Mouse (Mus musculus) erythroblast, embryonic 14.5 days (primary cell): ENCODE data around the gene Tpgs1. TPM values are rescaled to one million over a fixed set of nuclear protein-coding genes. Genes with fewer than 3 reads are reported as not detected.

Experiments
- H3K27me3 ChIP-seq: 2 replicates; pipeline ENCODE4 v1.6.1; 2012; ENCODE audit warnings: inconsistent platforms; ENCODE audit not compliant: control insufficient read depth
- H3K36me3 ChIP-seq: 2 replicates; pipeline ENCODE4 v1.6.1; 2012; ENCODE audit warnings: mild to moderate bottlenecking, inconsistent platforms; ENCODE audit not compliant: control insufficient read depth
- H3K4me1 ChIP-seq: 2 replicates; pipeline ENCODE4 v1.6.1; 2012; ENCODE audit warnings: inconsistent platforms; ENCODE audit not compliant: control insufficient read depth
- H3K4me3 ChIP-seq: replicated peaks from 2 replicates; pipeline ENCODE3; 2012; ENCODE audit warnings: moderate library complexity, mild to moderate bottlenecking, inconsistent platforms
- H3K9me3 ChIP-seq: 2 replicates; pipeline ENCODE4 v1.6.1; 2012; ENCODE audit warnings: low read length, inconsistent platforms, mixed read lengths; ENCODE audit not compliant: control insufficient read depth
- GATA1 ChIP-seq: IDR thresholded peaks from 2 replicates; pipeline ENCODE4 v1.6.1; 2012; ENCODE audit warnings: low read length, inconsistent platforms, mixed read lengths
- TAL1 ChIP-seq: IDR thresholded peaks from 3 replicates; pipeline ENCODE4 v1.6.1; 2012; ENCODE audit warnings: low read length, inconsistent platforms, mixed read lengths
- polyA plus RNA-seq: library from polyadenylated mRNA; stranded (reverse); fragments of >175 nt; gene quantifications from 2 replicates; pipeline ENCODE4 v1.2.3, GENCODE M21; 2012

Tpgs1 gene
- polyA plus RNA-seq: 15.5 and 17.8 TPM in 2 replicates

DNA sequence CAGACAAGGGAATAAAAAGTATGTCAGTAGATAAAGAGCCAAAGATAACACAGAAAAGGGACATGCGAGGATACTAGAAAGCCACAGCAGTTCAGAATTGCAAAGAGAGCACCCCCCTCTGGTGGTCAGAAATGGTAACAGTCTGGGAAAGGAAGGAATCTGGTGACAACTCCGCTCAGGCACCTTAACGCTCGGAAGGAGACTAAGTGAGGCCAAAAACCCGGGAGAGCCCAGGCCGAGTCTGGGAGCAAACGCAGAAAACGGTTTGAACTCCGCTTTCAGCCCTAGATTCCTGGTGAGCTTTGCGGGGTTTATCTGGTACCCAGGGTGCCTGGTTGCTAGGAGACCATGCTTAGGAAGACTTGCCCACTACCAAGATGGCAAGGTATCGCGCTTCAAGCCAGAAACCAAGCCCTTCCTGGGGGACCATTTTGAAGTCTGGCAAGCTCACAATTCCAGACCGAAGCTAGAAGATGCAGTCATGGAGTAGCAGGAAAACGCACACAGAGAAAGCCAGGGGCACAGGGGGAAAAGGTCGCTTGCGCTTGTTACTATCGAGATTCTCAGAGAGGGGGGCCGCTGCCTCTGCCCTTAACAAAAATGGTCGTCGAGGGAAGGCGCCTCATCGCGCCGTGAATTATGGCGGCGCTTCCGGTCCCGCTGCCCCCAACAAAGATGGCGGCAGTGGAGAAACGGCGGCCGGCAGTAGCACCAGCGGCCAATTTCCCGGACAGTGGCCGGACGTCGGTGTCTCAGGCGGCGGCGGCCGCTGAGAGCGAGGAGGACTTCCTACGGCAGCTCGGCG lies at the start of gene Tpgs1:
TSS of gene Tpgs1 (plus strand) at position 599 of the 805 bp plus-strand sequence.
- peaks cover 6% of the 10 kb centered on the region for H3K27me3 ChIP-seq
- no peaks in the 10 kb centered on the region for H3K9me3 ChIP-seq
- peak within 1 kb of the TSS; percentile 88 for H3K4me3 ChIP-seq
- TF ChIP-seq TAL1 (no peak), GATA1 (0 out of 2 replicates have a peak, but pooled peaks have one; percentile 15)
- H3K36me3 ChIP-seq: peaks cover 14% of the 10 kb centered on the region
- peaks cover 38% of the 10 kb centered on the region for H3K4me1 ChIP-seq

DNA sequence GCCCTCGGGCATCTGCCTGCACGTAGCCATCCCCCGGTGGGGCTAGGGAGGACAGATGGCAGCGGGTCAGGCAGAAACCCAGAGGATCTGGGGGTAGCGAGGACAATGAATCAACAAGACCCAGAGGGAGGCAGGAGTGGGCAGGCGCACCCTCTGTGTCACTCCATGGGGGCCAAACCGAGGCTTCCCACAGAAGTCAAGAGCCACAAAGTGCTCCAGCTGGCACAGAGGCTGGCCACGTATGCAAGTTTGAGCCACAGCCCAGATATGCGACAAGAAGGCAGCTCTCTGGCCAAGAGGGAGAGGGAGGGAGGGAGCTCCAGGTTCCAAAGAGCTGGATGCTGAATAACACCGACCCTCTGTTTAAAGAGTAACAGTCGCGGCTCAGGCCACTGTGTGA lies 45.2 kb upstream of the Tpgs1 start:
- no peaks in the 10 kb centered on the region for H3K27me3 ChIP-seq
- no peaks in the 10 kb centered on the region for H3K9me3 ChIP-seq
- no peak overlapping the region for H3K4me3 ChIP-seq
- TF ChIP-seq GATA1: no peak
- no peak for TF ChIP-seq TAL1
- no peaks in the 10 kb centered on the region for H3K36me3 ChIP-seq
- H3K4me1 ChIP-seq: no peaks in the 10 kb centered on the region

DNA sequence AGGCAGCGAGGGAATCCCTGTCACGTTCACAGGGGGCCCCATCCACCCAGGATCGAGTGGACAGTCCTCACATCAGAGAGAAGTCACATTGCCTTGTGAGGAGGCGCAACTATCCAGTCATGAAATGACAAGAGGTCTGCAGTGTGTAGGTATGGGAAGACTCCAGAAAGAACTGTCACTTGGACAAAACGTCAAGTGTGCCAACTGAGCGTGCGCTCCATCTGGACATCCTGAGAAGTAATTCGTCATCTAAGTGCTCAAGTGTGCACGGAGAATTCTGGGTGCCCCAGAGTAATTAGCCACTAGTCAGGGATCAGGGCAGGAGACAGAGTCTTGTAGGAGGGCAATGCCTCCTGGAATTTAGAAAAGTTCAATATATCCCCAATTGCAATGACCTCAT lies 43.8 kb upstream of the Tpgs1 start:
- H3K4me3 ChIP-seq: no peak overlapping the region
- no peaks in the 10 kb centered on the region for H3K4me1 ChIP-seq
- TF ChIP-seq TAL1: no peak
- no peak for TF ChIP-seq GATA1
- H3K27me3 ChIP-seq: no peaks in the 10 kb centered on the region
- H3K9me3 ChIP-seq: no peaks in the 10 kb centered on the region
- no peaks in the 10 kb centered on the region for H3K36me3 ChIP-seq

DNA sequence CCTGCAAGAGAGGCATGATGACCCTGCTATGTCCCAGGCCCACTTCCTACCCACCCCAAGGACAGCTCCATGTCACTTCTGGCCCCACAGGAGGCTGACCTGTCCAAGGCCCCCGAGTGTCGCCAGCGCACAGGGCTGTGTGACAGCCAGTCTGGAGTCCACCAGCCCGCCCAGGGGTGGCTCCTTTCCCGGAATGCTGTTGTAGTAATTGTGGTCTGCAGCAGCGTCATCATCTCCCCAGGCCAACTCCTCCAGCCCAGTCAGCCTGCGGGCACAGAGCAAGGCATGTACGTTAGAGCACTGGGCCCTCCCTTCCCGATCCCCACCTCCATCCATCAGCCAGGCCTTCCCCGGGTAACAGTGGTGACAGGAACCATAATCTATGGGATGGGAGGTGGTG lies 43.0 kb upstream of the Tpgs1 start:
- no peaks in the 10 kb centered on the region for H3K4me1 ChIP-seq
- no peaks in the 10 kb centered on the region for H3K36me3 ChIP-seq
- no peaks in the 10 kb centered on the region for H3K9me3 ChIP-seq
- TF ChIP-seq TAL1 (no peak), GATA1 (no peak)
- no peaks in the 10 kb centered on the region for H3K27me3 ChIP-seq
- H3K4me3 ChIP-seq: no peak overlapping the region

GRCm38 (mm10) chr10:79628377-79628776 lies 40.8 kb upstream of the Tpgs1 start:
- Histone ChIP-seq H3K36me3 (no peaks in the 10 kb centered on the region), H3K27me3 (no peaks in the 10 kb centered on the region), H3K9me3 (no peaks in the 10 kb centered on the region), H3K4me3 (no peak overlapping the region), H3K4me1 (no peaks in the 10 kb centered on the region)
- TF ChIP-seq GATA1 (no peak), TAL1 (no peak)

GRCm38 (mm10) chr10:79631432-79631831 lies 37.7 kb upstream of the Tpgs1 start:
- H3K9me3 ChIP-seq: no peaks in the 10 kb centered on the region
- no peaks in the 10 kb centered on the region for H3K4me1 ChIP-seq
- peaks cover 5% of the 10 kb centered on the region for H3K27me3 ChIP-seq
- TF ChIP-seq TAL1 (no peak), GATA1 (no peak)
- H3K36me3 ChIP-seq: no peaks in the 10 kb centered on the region
- no peak overlapping the region for H3K4me3 ChIP-seq

DNA sequence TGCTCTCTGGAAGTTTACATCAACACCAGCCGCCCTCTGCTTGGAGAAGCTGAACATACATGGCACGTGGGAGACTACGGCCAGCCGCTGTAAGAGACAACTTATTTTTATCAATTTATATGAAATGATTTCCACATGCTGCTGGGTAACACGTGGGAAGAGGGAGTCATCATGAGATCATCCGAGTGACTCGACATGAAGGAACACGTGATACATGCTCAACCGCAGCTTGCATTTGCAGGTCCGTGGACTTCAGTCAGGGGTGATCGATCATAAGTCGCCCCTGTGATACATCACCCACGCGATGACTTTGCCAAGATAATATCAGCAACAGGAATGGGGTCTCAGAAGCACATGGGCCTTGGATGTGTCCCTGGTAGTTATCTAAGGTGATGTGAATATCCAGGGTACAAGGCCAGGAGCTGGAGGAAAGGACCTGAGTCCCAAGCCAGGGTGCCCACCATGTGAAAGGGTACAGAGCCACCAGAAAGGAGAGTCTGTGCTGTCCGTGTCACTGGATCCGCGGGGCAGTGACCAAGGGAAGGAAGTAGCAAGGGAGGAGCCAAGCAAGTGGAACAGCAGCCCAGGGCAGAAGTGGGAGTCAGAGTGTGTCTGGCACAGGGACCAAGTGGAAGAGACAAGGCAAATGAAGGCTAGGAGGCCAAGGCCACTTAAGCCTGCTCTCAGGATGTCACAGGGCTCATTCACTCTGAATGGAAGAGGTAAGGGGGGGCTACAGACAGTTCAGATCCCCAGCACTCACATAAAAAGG lies 36.0 kb upstream of the Tpgs1 start:
- Histone ChIP-seq H3K27me3 (peaks cover 22% of the 10 kb centered on the region), H3K4me1 (no peaks in the 10 kb centered on the region), H3K4me3 (no peak overlapping the region), H3K9me3 (no peaks in the 10 kb centered on the region), H3K36me3 (no peaks in the 10 kb centered on the region)
- TF ChIP-seq GATA1 (no peak), TAL1 (no peak)

- TF ChIP-seq GATA1: no peak
- TF ChIP-seq TAL1: no peak
- no peaks in the 10 kb centered on the region for H3K9me3 ChIP-seq
- peaks cover 43% of the 10 kb centered on the region for H3K27me3 ChIP-seq
- H3K36me3 ChIP-seq: no peaks in the 10 kb centered on the region
- no peak overlapping the region for H3K4me3 ChIP-seq
- H3K4me1 ChIP-seq: no peaks in the 10 kb centered on the region
Measured at GRCm38 (mm10) chr10:79636287-79636686, 32.9 kb upstream of the Tpgs1 start.

DNA sequence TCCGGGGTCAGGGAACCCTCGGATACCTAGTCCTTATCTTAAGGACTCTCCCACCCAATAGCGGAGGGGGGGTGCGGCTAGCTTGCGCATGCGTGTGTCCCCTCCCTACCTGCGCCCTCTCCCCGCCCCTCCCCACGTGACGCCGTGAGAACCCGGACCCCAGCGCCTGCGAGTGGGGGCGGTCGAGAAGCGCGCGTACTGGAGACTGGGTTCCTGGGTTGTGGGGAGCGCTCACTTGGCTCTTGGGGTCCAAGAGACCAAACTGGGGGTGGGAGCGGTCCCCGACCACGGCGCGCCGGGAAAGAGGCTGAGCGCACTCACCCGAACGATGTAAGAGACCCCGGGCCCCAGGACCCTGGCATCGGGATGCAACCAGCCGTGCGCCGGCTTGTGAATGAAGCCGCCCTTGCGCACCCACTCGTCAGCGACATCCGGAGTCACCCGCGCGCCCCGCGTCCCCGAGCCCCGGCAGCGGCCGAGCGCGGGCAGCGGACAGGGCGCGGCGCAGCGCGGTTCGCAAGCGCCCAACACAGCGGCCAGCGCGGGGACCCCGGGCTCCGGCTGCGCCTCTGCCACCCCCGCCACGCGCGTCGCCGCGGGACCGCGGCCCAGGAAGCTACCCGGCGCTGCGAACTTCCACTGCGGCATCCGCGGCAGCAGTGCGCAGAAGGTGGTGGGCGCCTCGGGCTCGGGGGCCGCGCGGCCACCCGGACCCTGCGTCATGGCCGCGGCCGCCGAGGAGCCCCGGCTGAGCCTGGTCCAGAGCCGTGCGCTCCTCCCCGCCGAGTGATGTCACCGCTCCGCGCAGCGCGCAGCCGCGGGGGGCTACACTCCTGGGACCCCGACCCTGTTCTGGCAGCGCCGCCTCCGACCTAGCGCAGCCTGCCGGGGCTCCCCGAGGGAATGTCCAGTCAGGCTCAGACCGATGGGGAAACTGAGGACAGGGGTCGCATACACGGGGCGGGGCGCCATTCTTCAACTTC lies 31.8 kb upstream of the Tpgs1 start, which contains the start of gene Shc2:
TSS of gene Shc2 (minus strand) at position 791 of the 983 bp plus-strand sequence.
- Histone ChIP-seq H3K4me3 (no peak within 1 kb of the TSS), H3K27me3 (peaks cover 43% of the 10 kb centered on the region), H3K36me3 (no peaks in the 10 kb centered on the region), H3K4me1 (no peaks in the 10 kb centered on the region), H3K9me3 (no peaks in the 10 kb centered on the region)
- no peak for TF ChIP-seq TAL1
- no peak for TF ChIP-seq GATA1
